ENCODE assay signal across 25 mouse cellular contexts in the genomic region with DNA sequence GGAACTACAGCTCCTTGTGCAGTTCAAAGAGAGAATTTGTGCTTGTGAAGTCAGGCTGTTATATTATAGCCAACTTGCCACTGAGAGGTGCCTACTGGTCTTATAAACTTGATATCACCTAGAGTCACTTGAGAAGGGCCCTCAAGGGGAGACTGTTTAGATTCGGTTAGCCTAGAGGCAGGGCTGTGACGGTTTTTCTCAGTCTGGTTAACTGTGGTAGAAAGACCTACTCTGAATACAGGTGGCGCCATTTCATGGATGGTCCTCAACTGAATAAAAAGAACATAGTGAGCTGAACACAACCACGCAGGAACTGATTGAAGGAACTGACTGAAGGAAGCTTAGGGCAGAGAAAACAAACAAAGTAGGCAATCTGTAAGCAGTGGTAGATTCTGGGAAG. TPM values are rescaled to one million over a fixed set of nuclear protein-coding genes. Genes with fewer than 3 reads are reported as not detected.
DNase-seq lines count a peak whose midpoint lies in the region; ATAC-seq and TF ChIP-seq lines count a peak whose summit lies in the region.
"Had no signal": no experiment of that assay in that cellular context is flagged by ENCODE, and none has a peak within 500 bp of the region (broad histone marks: within the 10 kb centered on the region; RNA-seq: fewer than 3 reads in every experiment).

No protein-coding gene starts in this region.

- no peaks in the 10 kb centered on the region for H3K36me3 ChIP-seq in thymus, adult 2 months (ENCODE audit: control insufficient read depth, insufficient read depth, low read length)
- H3K36me3 ChIP-seq: forebrain, embryonic 15.5 days; hindbrain, embryonic 15.5 days; limb, embryonic 15.5 days; midbrain, embryonic 12.5 days had no signal

- no peak overlapping the region for H3K27ac ChIP-seq in thymus, adult 2 months (ENCODE audit: control insufficient read depth, insufficient read depth, low read length)
- H3K27ac ChIP-seq: embryonic facial prominence, embryonic 10.5 days; forebrain, embryonic 15.5 days; heart, embryonic 10.5 days; hindbrain, embryonic 15.5 days; kidney, embryonic 15.5 days; limb, embryonic 15.5 days; midbrain, embryonic 12.5 days had no signal

- no peak for ATAC-seq in megakaryocyte, adult 5-6 weeks (ENCODE audit: poor library complexity, severe bottlenecking)
- ATAC-seq: forebrain, embryonic 15.5 days; intestine, embryonic 16.5 days had no signal

- TF ChIP-seq CTCF in thymus, adult 2 months (IDR thresholded peaks at IDR 0.05; ENCODE audit: borderline replicate concordance, control insufficient read depth, extremely low read depth, insufficient read depth, low read length, poor library complexity), result no peak

- peak; percentile 81 for DNase-seq in heart, adult 11 months
- DNase-seq in heart, postnatal 4 days, result no peak
- DNase-seq in thymus, adult 2 months, result peak; percentile 25
- DNase-seq in thymus, postnatal 36 days, result no peak
- DNase-seq in induced T-regulatory cell, adult 2 months (ENCODE audit: low read depth), result peak; percentile 30
- DNase-seq in left cerebral cortex, adult 9 months (ENCODE audit: low spot score in 2 of 2), result no peak
- no peak for DNase-seq in adrenal gland, adult (ENCODE audit: inconsistent age in 2 of 2, low spot score in 1 of 2)
- DNase-seq: adrenal gland, adult 2 months; cerebellum, adult 11 months; cerebellum, postnatal 10 days; kidney, postnatal 36 days; left cerebral cortex, postnatal 4 days; lung, adult 18-20 months; lung, postnatal 10 days; right cerebral cortex, postnatal 25 days had no signal

- no peaks in the 10 kb centered on the region for H3K27me3 ChIP-seq in thymus, adult 2 months (ENCODE audit: control insufficient read depth, insufficient read depth, low read length)
- H3K27me3 ChIP-seq: CH12.LX; forebrain, embryonic 15.5 days; hindbrain, embryonic 15.5 days; kidney, embryonic 15.5 days; limb, embryonic 15.5 days; midbrain, embryonic 12.5 days had no signal

- WGBS in thymus, adult 2 months, result 62% methylated on average over 4 of the region's 4 CpGs

- H3K4me3 ChIP-seq in thymus, adult 2 months (ENCODE audit: control insufficient read depth, insufficient read depth, low read length), result no peak overlapping the region
- H3K4me3 ChIP-seq: embryonic facial prominence, embryonic 10.5 days; forebrain, embryonic 15.5 days; heart, embryonic 10.5 days; hindbrain, embryonic 15.5 days; kidney, embryonic 15.5 days; limb, embryonic 15.5 days; midbrain, embryonic 12.5 days had no signal

- H3K4me1 ChIP-seq in thymus, adult 2 months (replicated peaks; ENCODE audit: control insufficient read depth, insufficient read depth, low read length), result peaks cover 3% of the 10 kb centered on the region; the same call in 1 of the 2 replicates
- H3K4me1 ChIP-seq: limb, embryonic 15.5 days had no signal

- TF ChIP-seq POLR2A in thymus, adult 2 months (IDR thresholded peaks at IDR 0.05; ENCODE audit: control insufficient read depth, extremely low read depth, insufficient read depth, low read length, poor library complexity), result no peak

RNA-seq across cellular contexts. Expression of a gene that starts 3.0 kb away (rescaled TPM):
- total RNA-seq in heart, postnatal 4 days (2021), result 10 to 100 TPM; 16.7 to 16.9 TPM
- 4.2 and 5.0 TPM in 2 replicates for polyA plus RNA-seq in thymus, adult 2 months (2012; rRNA removed)
- total RNA-seq in megakaryocyte, adult 5-6 weeks (2015), result 20.2 and 26.4 TPM in 2 replicates
- 29.9 and 37.1 TPM in 2 replicates for total RNA-seq in megakaryocyte, adult 5-6 weeks (2017)

RNA-seq across cellular contexts. Expression of a gene that starts 17.2 kb away (rescaled TPM):
- 100 to 1,000 TPM; 103 to 110 TPM for total RNA-seq in heart, postnatal 4 days (2021)
- 250 and 410 TPM in 2 replicates for polyA plus RNA-seq in thymus, adult 2 months (2012; rRNA removed)
- 152 and 164 TPM in 2 replicates for total RNA-seq in megakaryocyte, adult 5-6 weeks (2015)
- 116 and 130 TPM in 2 replicates for total RNA-seq in megakaryocyte, adult 5-6 weeks (2017)

Comparison
In these comparisons a context has a peak if more than half of its experiments do, and no peak if none do; other contexts are left out.
1. DNase-seq: peak in heart, adult 11 months (single experiment), thymus, adult 2 months (single experiment) and induced T-regulatory cell, adult 2 months (single experiment); none in heart, postnatal 4 days (single experiment), thymus, postnatal 36 days (0 of 2), left cerebral cortex, adult 9 months (0 of 2) and adrenal gland, adult (0 of 2).